Mouse (Mus musculus) midbrain, embryonic 15.5 days (tissue): Measurements from ENCODE around the gene Adamtsl1. TPM values are rescaled to one million over a fixed set of nuclear protein-coding genes. Genes with fewer than 3 reads are reported as not detected.

ENCODE experiments used
- ATAC-seq: fragments of 200-750 bp; cut with Nextera tagmentation; replicated peaks from 2 replicates; pipeline ENCODE4 v1.8.0; 2017; ENCODE audit warnings: moderate TSS enrichment
- H3K27ac ChIP-seq: fragments of 300-500 bp; sonication (generic); 2 replicates; pipeline ENCODE4 v1.5.1; 2015; ENCODE audit warnings: mild to moderate bottlenecking, inconsistent platforms
- H3K27me3 ChIP-seq: fragments of 300-500 bp; sonication (generic); replicated peaks from 2 replicates; pipeline ENCODE4 v1.6.1; 2015; ENCODE audit warnings: inconsistent platforms
- H3K36me3 ChIP-seq: fragments of 300-500 bp; sonication (generic); replicated peaks from 2 replicates; pipeline ENCODE4 v1.6.1; 2015; ENCODE audit warnings: inconsistent platforms
- H3K4me1 ChIP-seq: fragments of 300-500 bp; sonication (generic); 2 replicates; pipeline ENCODE4 v1.6.1; 2015; ENCODE audit warnings: inconsistent platforms
- H3K4me2 ChIP-seq: fragments of 300-500 bp; sonication (generic); 2 replicates; pipeline ENCODE4 v1.6.1; 2015; ENCODE audit warnings: inconsistent platforms, mild to moderate bottlenecking, moderate library complexity
- H3K4me3 ChIP-seq: fragments of 300-500 bp; sonication (generic); 2 replicates; pipeline ENCODE4 v1.5.1; 2015; ENCODE audit warnings: mild to moderate bottlenecking, inconsistent platforms
- H3K9ac ChIP-seq: fragments of 300-500 bp; sonication (generic); 2 replicates; pipeline ENCODE4 v1.6.1; 2015; ENCODE audit warnings: mild to moderate bottlenecking, inconsistent platforms
- H3K9me3 ChIP-seq: fragments of 300-500 bp; sonication (generic); 2 replicates; pipeline ENCODE4 v1.6.1; 2016; ENCODE audit warnings: inconsistent platforms
- WGBS: fragments of 180-500 bp; shearing (Covaris S2); methylation state at CpG from one replicate; pipeline ENCODE4 v1.1.7; 2015; ENCODE audit warnings: mixed read lengths; 5-methylcytosine and 5-hydroxymethylcytosine counted together
- polyA plus RNA-seq: library from polyadenylated mRNA; unstranded; fragments of >200 nt; fragmentation: Nextera tagmentation; extraction: Ambion mirVana; gene quantifications from 2 replicates; pipeline ENCODE4 v1.2.1, GENCODE M21; 2015

Adamtsl1 gene
- polyA plus RNA-seq, 1 experiment from 2014 or later: 6.5 TPM

DNA sequence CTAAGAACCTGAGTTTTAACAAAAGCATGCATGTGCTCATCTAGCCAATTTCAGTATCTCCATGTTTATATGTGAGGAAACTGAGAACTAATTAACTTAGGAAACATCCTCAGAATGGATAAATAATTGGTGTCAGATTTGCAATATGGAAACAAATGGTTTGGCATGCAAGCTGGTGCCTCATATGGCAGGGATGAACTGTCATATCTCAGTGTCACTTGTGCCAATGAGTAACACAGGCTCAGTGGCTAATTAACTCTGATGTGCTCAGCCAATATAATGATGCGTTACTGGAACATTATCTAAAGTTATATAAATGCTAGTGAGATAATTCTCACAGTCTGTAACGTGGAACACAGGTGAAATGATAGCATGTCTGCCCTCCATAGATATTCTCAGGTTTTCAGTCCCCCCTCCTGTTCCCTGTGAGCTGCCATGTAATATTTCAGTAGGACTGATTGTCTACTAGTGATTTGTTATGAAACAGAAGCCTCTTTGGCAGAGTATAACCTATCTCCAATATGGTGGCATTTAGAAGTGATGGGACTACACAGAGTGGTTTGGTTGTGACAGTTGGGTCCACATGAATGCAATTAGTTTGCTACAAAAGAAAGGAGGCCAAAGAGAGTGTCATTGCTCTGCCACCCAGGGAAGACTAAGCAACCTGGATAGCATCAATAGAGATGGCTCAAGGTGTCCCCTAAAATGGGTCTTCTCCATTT lies 376.1 kb downstream of the Adamtsl1 start:
- Histone ChIP-seq H3K27ac (no peak overlapping the region), H3K27me3 (no peaks in the 10 kb centered on the region), H3K4me3 (no peak overlapping the region), H3K9ac (no peak overlapping the region), H3K4me1 (no peaks in the 10 kb centered on the region), H3K36me3 (no peaks in the 10 kb centered on the region), H3K4me2 (no peak overlapping the region), H3K9me3 (no peaks in the 10 kb centered on the region)
- ATAC-seq: no peak
- 76% methylated on average over 2 of the region's 2 CpGs for WGBS

DNA sequence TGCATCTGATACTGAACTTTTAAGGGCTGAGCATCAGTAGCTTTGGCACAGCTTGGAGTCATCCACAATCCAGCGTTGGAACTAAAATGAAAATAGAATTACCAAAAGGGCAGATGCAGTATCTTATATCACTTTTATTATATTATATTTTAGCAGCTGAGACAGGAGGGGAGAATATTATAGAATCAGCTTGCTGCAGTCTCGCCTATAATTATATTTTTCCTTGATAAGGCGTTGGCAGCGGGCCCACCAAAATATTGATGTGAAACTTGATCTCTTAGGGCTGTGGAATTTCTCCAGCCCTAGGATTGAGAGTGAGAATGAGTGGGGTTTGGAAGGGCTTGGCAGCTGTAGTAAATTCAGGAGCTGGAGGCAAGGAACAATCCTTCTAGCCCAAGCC lies 387.3 kb downstream of the Adamtsl1 start:
- Histone ChIP-seq H3K9me3 (no peaks in the 10 kb centered on the region), H3K27me3 (no peaks in the 10 kb centered on the region), H3K27ac (no peak overlapping the region), H3K36me3 (no peaks in the 10 kb centered on the region), H3K4me3 (no peak overlapping the region), H3K9ac (no peak overlapping the region), H3K4me1 (no peaks in the 10 kb centered on the region), H3K4me2 (no peak overlapping the region)
- ATAC-seq: no peak
- 86% methylated on average over 4 of the region's 4 CpGs for WGBS

DNA sequence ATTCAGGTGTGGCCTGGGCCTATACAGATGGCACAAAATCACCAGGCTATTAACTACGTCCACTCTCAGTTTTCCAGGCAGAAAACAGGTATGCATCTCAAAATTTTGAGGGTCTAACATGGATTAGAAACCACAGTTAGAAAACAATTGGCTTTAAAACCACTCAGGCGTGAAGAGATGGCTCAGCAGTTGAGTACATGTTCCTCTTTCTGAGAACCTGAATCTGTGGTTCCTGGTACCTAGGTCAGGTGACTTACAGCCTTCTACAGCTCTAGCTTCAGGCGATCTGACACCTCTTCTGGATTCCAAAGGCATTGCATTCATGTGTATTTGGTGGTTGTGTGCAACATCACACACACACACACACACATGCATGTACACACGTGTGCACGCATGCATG lies 390.2 kb downstream of the Adamtsl1 start:
- ATAC-seq: no peak
- no peak overlapping the region for H3K4me2 ChIP-seq
- no peaks in the 10 kb centered on the region for H3K4me1 ChIP-seq
- H3K27me3 ChIP-seq: no peaks in the 10 kb centered on the region
- no peaks in the 10 kb centered on the region for H3K9me3 ChIP-seq
- H3K27ac ChIP-seq: no peak overlapping the region
- WGBS: 85% methylated on average over 5 of the region's 5 CpGs
- H3K4me3 ChIP-seq: no peak overlapping the region
- H3K9ac ChIP-seq: no peak overlapping the region
- no peaks in the 10 kb centered on the region for H3K36me3 ChIP-seq

DNA sequence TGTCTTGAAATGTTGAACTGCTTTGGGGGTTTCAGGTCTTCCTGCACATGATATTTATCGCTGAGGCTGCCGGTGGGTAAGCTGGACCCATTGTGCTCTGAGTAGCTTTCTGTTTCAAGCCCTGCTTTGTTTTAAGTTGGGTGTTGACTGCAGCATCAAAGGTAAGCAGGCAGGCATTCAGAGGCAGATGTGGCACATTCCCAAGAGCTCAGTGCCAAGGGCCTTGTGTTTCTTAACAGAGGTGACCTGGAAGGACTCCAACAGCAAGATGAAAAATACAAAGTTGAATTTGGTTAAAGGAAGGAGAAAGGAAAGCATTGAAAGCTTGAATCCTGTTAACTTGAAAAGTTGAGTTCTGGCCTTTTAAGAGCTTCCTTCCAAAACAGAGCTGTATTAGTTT lies 402.1 kb downstream of the Adamtsl1 start:
- Histone ChIP-seq H3K27ac (no peak overlapping the region), H3K4me1 (no peaks in the 10 kb centered on the region), H3K4me2 (no peak overlapping the region), H3K9me3 (no peaks in the 10 kb centered on the region), H3K36me3 (no peaks in the 10 kb centered on the region), H3K4me3 (no peak overlapping the region), H3K9ac (no peak overlapping the region), H3K27me3 (no peaks in the 10 kb centered on the region)
- no peak for ATAC-seq
- 43% methylated on average over 2 of the region's 2 CpGs for whole genome bisulfite sequencing

DNA sequence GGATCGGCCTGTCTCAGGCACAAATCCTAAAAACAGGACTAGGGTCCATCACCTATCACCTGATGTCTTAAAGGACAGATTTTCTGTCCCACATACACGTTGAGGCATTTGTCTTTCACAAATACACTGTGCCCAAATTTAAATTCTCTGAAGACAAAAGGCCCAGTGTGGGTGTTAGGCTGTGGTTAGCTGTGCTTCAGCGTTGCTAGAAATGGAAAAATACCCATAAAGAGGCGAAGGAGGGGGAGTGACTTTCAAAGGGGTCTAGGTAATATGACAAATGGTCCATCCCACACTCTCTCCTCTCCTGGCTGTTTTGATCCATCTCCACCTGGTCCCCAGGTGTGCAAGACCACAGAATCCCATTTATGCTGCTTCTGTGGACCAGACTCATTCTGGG lies 404.4 kb downstream of the Adamtsl1 start:
- Histone ChIP-seq H3K4me2 (no peak overlapping the region), H3K36me3 (no peaks in the 10 kb centered on the region), H3K27ac (no peak overlapping the region), H3K9ac (no peak overlapping the region), H3K4me1 (no peaks in the 10 kb centered on the region), H3K4me3 (no peak overlapping the region), H3K9me3 (no peaks in the 10 kb centered on the region), H3K27me3 (no peaks in the 10 kb centered on the region)
- no peak for ATAC-seq
- 82% methylated on average over 4 of the region's 4 CpGs for WGBS

DNA sequence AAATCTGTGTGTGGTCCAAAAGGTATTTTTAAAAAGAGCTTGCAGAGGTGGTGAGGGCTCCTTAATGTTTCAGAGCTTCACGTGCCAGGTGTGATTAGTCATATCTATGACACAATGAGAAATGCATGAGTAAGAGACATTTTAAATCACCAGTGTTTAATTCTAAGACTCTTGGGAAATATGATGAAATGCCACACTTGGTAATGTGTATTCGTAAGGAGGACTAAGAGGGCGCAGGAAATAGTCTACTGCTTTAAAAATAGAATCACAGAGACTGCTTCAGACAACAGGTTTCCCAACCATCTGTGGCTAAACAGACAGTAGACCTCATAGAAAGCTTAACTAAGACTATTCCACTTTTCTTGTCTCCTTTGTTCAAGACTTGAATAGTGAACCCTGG lies 406.5 kb downstream of the Adamtsl1 start:
- Histone ChIP-seq H3K27me3 (no peaks in the 10 kb centered on the region), H3K36me3 (no peaks in the 10 kb centered on the region), H3K9me3 (no peaks in the 10 kb centered on the region), H3K4me3 (no peak overlapping the region), H3K4me1 (no peaks in the 10 kb centered on the region), H3K27ac (no peak overlapping the region), H3K4me2 (no peak overlapping the region), H3K9ac (no peak overlapping the region)
- ATAC-seq: no peak
- WGBS: 87% methylated on average over 3 of the region's 3 CpGs

DNA sequence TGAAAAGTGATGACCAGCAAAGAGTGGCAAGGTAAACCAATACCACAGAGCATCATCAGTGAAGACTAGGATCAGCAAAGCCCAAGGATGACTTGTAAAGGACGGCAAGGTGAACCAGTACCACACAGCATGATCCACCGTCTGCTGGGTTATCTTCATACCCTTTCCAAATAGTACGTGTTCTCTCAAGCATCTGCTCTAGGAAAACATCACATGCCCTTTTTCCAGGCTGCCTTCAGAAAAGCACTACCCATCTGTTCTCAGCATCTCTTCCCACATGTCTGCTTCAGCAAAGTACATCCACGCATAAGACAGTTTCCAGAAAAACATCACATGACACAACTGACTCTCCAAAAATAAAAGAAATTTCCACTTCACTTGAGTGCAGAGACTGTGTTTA lies 408.8 kb downstream of the Adamtsl1 start:
- Histone ChIP-seq H3K27me3 (no peaks in the 10 kb centered on the region), H3K4me1 (no peaks in the 10 kb centered on the region), H3K4me2 (no peak overlapping the region), H3K4me3 (no peak overlapping the region), H3K9me3 (no peaks in the 10 kb centered on the region), H3K27ac (no peak overlapping the region), H3K9ac (no peak overlapping the region), H3K36me3 (no peaks in the 10 kb centered on the region)
- WGBS: 93% methylated on average over 4 of the region's 4 CpGs
- ATAC-seq: no peak

DNA sequence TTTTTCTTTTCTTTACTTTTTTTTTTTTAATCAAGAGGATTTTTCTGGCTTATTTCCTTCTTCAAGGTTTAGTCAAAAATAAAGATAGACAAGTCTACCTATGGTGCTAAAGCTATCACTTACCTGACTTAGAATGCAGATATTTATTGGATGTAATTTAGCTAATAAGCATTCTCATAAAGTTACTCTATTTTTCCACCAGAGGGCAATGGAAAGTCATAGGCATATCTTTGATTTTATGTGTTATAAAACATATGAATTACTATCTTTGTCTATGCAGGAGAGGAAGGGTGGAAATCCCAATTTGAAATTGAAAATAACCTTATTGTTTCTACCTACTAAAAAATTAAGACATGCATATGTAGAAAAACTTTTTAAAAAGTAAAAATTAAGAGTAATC lies 418.2 kb downstream of the Adamtsl1 start:
- no peak overlapping the region for H3K9ac ChIP-seq
- no peaks in the 10 kb centered on the region for H3K9me3 ChIP-seq
- H3K27me3 ChIP-seq: no peaks in the 10 kb centered on the region
- no peaks in the 10 kb centered on the region for H3K36me3 ChIP-seq
- H3K27ac ChIP-seq: no peak overlapping the region
- H3K4me1 ChIP-seq: no peaks in the 10 kb centered on the region
- no peak overlapping the region for H3K4me3 ChIP-seq
- no peak for ATAC-seq
- H3K4me2 ChIP-seq: no peak overlapping the region

DNA sequence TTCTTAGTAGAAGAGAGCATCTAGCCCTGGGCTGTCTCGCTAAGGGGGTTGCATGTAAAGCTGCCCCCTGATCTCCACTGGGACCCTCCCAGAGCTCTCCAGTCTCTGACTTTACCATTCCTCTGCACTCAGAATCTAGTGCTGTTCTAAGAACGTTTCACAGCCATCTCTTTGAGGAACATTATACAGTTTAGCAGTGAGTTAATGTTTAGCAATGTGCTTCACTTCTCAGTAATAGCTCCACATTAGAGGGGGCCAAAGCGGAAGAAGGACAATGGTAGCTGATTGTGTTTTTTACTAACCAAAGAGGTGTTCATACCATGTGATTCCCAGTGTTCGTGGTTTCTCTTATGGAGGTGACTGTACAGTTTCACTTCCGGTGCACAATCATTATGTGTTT lies 425.5 kb downstream of the Adamtsl1 start:
- H3K9me3 ChIP-seq: no peaks in the 10 kb centered on the region
- no peaks in the 10 kb centered on the region for H3K27me3 ChIP-seq
- no peak overlapping the region for H3K27ac ChIP-seq
- H3K9ac ChIP-seq: no peak overlapping the region
- no peak overlapping the region for H3K4me3 ChIP-seq
- H3K4me2 ChIP-seq: no peak overlapping the region
- H3K36me3 ChIP-seq: no peaks in the 10 kb centered on the region
- ATAC-seq: no peak
- no peaks in the 10 kb centered on the region for H3K4me1 ChIP-seq
- 86% methylated on average over 5 of the region's 5 CpGs for WGBS

DNA sequence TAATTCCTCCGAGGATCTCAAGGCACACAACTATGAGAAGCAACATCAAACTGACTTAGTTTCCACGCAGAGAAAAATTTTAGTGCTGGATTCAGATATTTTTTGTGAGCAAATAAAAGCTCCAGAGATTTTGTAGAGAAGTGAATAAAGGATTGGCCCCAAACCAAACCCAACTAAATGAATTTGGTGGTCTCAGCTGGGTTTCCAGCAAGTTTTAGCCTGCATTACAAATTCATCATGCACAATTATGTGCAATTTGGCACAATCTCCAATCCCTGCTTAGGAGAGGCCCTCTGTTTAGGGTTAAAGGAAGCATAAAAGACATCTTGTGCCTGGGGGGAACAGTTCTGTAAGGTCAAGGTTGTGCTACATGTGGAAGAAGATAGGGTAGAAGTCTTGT lies 427.9 kb downstream of the Adamtsl1 start:
- no peaks in the 10 kb centered on the region for H3K9me3 ChIP-seq
- H3K4me1 ChIP-seq: no peaks in the 10 kb centered on the region
- H3K4me3 ChIP-seq: no peak overlapping the region
- ATAC-seq: no peak
- no peak overlapping the region for H3K27ac ChIP-seq
- no peak overlapping the region for H3K9ac ChIP-seq
- no peaks in the 10 kb centered on the region for H3K36me3 ChIP-seq
- 88% methylated on average over 2 of the region's 2 CpGs for WGBS
- no peaks in the 10 kb centered on the region for H3K27me3 ChIP-seq
- H3K4me2 ChIP-seq: no peak overlapping the region

DNA sequence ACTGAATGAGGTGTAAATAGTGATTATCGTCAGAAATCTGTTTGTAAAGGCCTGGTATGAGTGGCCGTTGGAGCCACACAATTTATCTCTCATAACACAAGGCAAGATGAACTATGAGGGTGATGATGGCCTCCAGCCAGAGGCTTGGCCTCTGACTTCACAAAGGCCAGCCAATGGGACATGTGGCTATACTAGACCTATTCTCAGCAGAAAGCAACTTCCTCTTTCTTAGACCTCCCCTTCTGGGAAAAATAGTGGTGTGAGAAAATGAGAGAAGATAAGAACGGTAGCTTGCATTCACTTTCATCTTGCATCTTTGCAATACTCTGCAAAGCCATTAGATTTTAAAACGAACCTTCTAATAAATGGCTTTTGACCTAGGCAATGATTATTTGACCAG lies 439.6 kb downstream of the Adamtsl1 start:
- Histone ChIP-seq H3K4me1 (no peaks in the 10 kb centered on the region), H3K27me3 (no peaks in the 10 kb centered on the region), H3K27ac (no peak overlapping the region), H3K9ac (no peak overlapping the region), H3K4me3 (no peak overlapping the region), H3K4me2 (no peak overlapping the region), H3K36me3 (no peaks in the 10 kb centered on the region), H3K9me3 (no peaks in the 10 kb centered on the region)
- ATAC-seq: no peak
- 91% methylated on average over 4 of the region's 4 CpGs for WGBS

DNA sequence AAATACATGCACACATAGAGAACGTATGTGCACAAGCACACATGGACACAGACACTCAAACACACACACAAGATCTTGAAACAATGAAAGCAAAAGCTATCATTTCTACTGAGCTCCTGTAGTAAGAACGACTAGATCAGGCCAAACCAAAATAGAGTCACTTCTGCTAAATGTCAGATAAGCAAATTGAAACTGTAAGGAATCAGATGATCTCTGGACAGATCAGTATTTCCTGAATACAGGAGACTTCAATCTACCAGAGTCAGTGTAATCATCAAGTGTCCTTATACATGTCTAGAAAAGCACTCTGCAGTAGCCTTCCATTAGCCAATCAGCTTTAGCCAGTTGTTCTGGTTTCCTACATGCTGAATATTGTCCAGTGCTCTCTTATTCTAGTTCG lies 441.4 kb downstream of the Adamtsl1 start:
- ATAC-seq: no peak
- H3K4me1 ChIP-seq: no peaks in the 10 kb centered on the region
- H3K36me3 ChIP-seq: no peaks in the 10 kb centered on the region
- H3K9me3 ChIP-seq: no peaks in the 10 kb centered on the region
- H3K9ac ChIP-seq: no peak overlapping the region
- no peak overlapping the region for H3K4me3 ChIP-seq
- no peaks in the 10 kb centered on the region for H3K27me3 ChIP-seq
- WGBS: 83% methylated on average over 3 of the region's 3 CpGs
- no peak overlapping the region for H3K4me2 ChIP-seq
- no peak overlapping the region for H3K27ac ChIP-seq

DNA sequence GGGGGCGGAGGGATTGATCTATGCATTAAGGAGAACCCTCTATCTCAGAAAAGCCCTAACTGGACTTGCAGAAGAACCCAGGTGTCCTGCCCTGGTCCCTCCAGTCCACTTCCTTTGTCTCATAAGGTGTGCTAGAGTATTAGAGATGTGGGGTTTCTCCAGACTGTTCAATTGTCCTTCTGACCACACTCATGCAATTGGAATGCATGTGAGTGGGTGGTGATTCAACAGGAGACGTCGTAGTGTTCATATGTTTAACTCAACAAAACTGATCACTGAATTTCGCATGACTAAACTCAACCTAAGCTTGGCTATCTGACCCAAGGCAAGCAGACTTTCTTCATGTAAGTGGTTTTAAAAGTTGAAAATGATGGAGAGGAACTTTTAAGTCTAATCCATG lies 443.3 kb downstream of the Adamtsl1 start:
- Histone ChIP-seq H3K4me2 (no peak overlapping the region), H3K9me3 (no peaks in the 10 kb centered on the region), H3K4me1 (no peaks in the 10 kb centered on the region), H3K4me3 (no peak overlapping the region), H3K9ac (no peak overlapping the region), H3K27ac (no peak overlapping the region), H3K36me3 (no peaks in the 10 kb centered on the region), H3K27me3 (no peaks in the 10 kb centered on the region)
- WGBS: 92% methylated on average over 4 of the region's 4 CpGs
- no peak for ATAC-seq
